Mouse (Mus musculus) C2C12 (cell line): ENCODE results near the gene Camk2b.

Source experiments
- CTCF ChIP-seq: IDR thresholded peaks from one replicate; pipeline ENCODE4 v1.5.1; 2011; ENCODE audit not compliant: control insufficient read depth, insufficient read depth, insufficient read length
- MYOG ChIP-seq: IDR thresholded peaks from one replicate; pipeline ENCODE4 v1.6.1; 2011; ENCODE audit not compliant: control insufficient read depth, insufficient read length; ENCODE audit errors: extremely low read depth

DNA sequence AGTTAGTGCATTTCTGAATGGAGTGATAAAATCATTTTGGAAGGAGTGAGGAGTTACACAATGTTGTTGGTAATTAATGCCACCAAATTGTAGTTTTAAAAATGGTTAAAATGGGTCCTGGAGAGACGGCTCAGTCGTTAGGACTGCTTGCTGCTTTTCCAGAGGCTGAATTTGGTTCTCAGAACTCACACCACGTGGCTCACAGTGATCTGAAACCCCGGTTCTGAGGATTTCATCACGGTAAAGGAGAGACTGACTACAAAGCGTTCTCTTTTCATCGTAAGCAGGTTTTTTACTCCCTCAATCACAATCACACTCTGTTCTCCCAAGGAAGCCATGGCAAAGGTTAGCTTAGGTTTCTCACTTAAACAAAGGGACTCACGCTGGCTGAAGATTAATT is 141.5 kb downstream of the Camk2b start:
- TF ChIP-seq CTCF: no peak
- no peak for TF ChIP-seq MYOG
